Mouse (Mus musculus): ENCODE measurements at regions not wholly inside any gene's neighbourhood (a gene's known extent, or its start where the extent isn't known, plus 50 kb on each side); places are given as distances from the start of the nearest gene placed in this dataset.

GRCm38 (mm10) chr13:6241472-6242123 is 306.4 kb upstream of the Pitrm1 start:
- Histone ChIP-seq H3K4me2 (no peak overlapping the region), H3K4me3 (replicated peaks) (no peak overlapping the region), H3K36me3 (no peaks in the 10 kb centered on the region), H3K9ac (no peak overlapping the region), H3K4me1 (no peaks in the 10 kb centered on the region), H3K9me3 (replicated peaks) (no peaks in the 10 kb centered on the region), H3K27me3 (no peaks in the 10 kb centered on the region), H3K27ac (no peak overlapping the region)
- ATAC-seq (replicated peaks; ENCODE audit: low FRiP score): no peak
- WGBS: 68% methylated on average over 5 of the region's 5 CpGs

GRCm38 (mm10) chr13:6250106-6250505 is 297.8 kb upstream of the Pitrm1 start:
- H3K27ac ChIP-seq: no peak overlapping the region
- no peak overlapping the region for H3K4me3 ChIP-seq (replicated peaks)
- no peaks in the 10 kb centered on the region for H3K9me3 ChIP-seq (replicated peaks)
- no peak for ATAC-seq (replicated peaks; ENCODE audit: low FRiP score)
- no peak overlapping the region for H3K9ac ChIP-seq
- H3K4me2 ChIP-seq: no peak overlapping the region
- no peaks in the 10 kb centered on the region for H3K36me3 ChIP-seq
- H3K4me1 ChIP-seq: no peaks in the 10 kb centered on the region
- 87% methylated on average over 3 of the region's 3 CpGs for WGBS
- no peaks in the 10 kb centered on the region for H3K27me3 ChIP-seq

GRCm38 (mm10) chr13:6251025-6251862 is 296.7 kb upstream of the Pitrm1 start:
- no peak overlapping the region for H3K4me2 ChIP-seq
- peak; percentile 76 for ATAC-seq (replicated peaks; ENCODE audit: low FRiP score)
- H3K36me3 ChIP-seq: no peaks in the 10 kb centered on the region
- H3K4me1 ChIP-seq: no peaks in the 10 kb centered on the region
- no peak overlapping the region for H3K9ac ChIP-seq
- H3K27ac ChIP-seq: no peak overlapping the region
- no peaks in the 10 kb centered on the region for H3K9me3 ChIP-seq (replicated peaks)
- 75% methylated on average over 4 of the region's 4 CpGs for WGBS
- no peak overlapping the region for H3K4me3 ChIP-seq (replicated peaks)
- H3K27me3 ChIP-seq: no peaks in the 10 kb centered on the region

GRCm38 (mm10) chr13:6252100-6252499 is 295.8 kb upstream of the Pitrm1 start:
- 90% methylated on average over 3 of the region's 3 CpGs for WGBS
- ATAC-seq (replicated peaks; ENCODE audit: low FRiP score): no peak
- H3K4me3 ChIP-seq (replicated peaks): no peak overlapping the region

GRCm38 (mm10) chr13:6255303-6255702 is 292.6 kb upstream of the Pitrm1 start:
- Histone ChIP-seq H3K9ac (no peak overlapping the region), H3K4me3 (replicated peaks) (no peak overlapping the region), H3K4me1 (no peaks in the 10 kb centered on the region), H3K9me3 (replicated peaks) (no peaks in the 10 kb centered on the region), H3K36me3 (no peaks in the 10 kb centered on the region), H3K27ac (no peak overlapping the region), H3K4me2 (no peak overlapping the region), H3K27me3 (no peaks in the 10 kb centered on the region)
- WGBS: 91% methylated on average over 5 of the region's 5 CpGs
- ATAC-seq (replicated peaks; ENCODE audit: low FRiP score): no peak

More at GRCm38 (mm10) chr13:6252100-6252499, 295.8 kb upstream of the Pitrm1 start:
- Histone ChIP-seq H3K36me3 (no peaks in the 10 kb centered on the region), H3K4me1 (no peaks in the 10 kb centered on the region), H3K27ac (no peak overlapping the region), H3K27me3 (no peaks in the 10 kb centered on the region), H3K9ac (no peak overlapping the region), H3K9me3 (replicated peaks) (no peaks in the 10 kb centered on the region), H3K4me2 (no peak overlapping the region)

- Histone ChIP-seq H3K4me1 (no peaks in the 10 kb centered on the region), H3K27ac (no peak overlapping the region), H3K4me3 (replicated peaks) (no peak overlapping the region), H3K9me3 (replicated peaks) (no peaks in the 10 kb centered on the region), H3K36me3 (no peaks in the 10 kb centered on the region), H3K4me2 (no peak overlapping the region), H3K27me3 (no peaks in the 10 kb centered on the region), H3K9ac (no peak overlapping the region)
- ATAC-seq (replicated peaks; ENCODE audit: low FRiP score): peak; percentile 64; the same call in 1 of the 2 replicates
Observed at GRCm38 (mm10) chr13:6255728-6256496, 292.0 kb upstream of the Pitrm1 start.

- H3K27ac ChIP-seq: no peak overlapping the region
- 80% methylated on average over 1 of the region's 1 CpGs for WGBS
Observed at GRCm38 (mm10) chr13:6258456-6258855, 289.5 kb upstream of the Pitrm1 start.

GRCm38 (mm10) chr13:6260321-6260865 is 287.6 kb upstream of the Pitrm1 start:
- Histone ChIP-seq H3K4me3 (replicated peaks) (no peak overlapping the region), H3K36me3 (no peaks in the 10 kb centered on the region), H3K4me1 (no peaks in the 10 kb centered on the region), H3K9me3 (replicated peaks) (no peaks in the 10 kb centered on the region), H3K4me2 (no peak overlapping the region), H3K27me3 (no peaks in the 10 kb centered on the region), H3K27ac (no peak overlapping the region), H3K9ac (no peak overlapping the region)
- 72% methylated on average over 3 of the region's 3 CpGs for WGBS
- no peak for ATAC-seq (replicated peaks; ENCODE audit: low FRiP score)

More at GRCm38 (mm10) chr13:6258456-6258855, 289.5 kb upstream of the Pitrm1 start:
- Histone ChIP-seq H3K36me3 (no peaks in the 10 kb centered on the region), H3K4me2 (no peak overlapping the region), H3K9ac (no peak overlapping the region), H3K4me3 (replicated peaks) (no peak overlapping the region), H3K9me3 (replicated peaks) (no peaks in the 10 kb centered on the region), H3K4me1 (no peaks in the 10 kb centered on the region), H3K27me3 (no peaks in the 10 kb centered on the region)
- no peak for ATAC-seq (replicated peaks; ENCODE audit: low FRiP score)

- H3K9me3 ChIP-seq (replicated peaks): no peaks in the 10 kb centered on the region
Observed at GRCm38 (mm10) chr13:6261458-6261857, 286.5 kb upstream of the Pitrm1 start.

GRCm38 (mm10) chr13:6270546-6270945 is 277.4 kb upstream of the Pitrm1 start:
- H3K4me2 ChIP-seq: no peak overlapping the region
- WGBS: 93% methylated on average over 1 of the region's 1 CpGs
- H3K36me3 ChIP-seq: no peaks in the 10 kb centered on the region
- no peaks in the 10 kb centered on the region for H3K4me1 ChIP-seq
- no peaks in the 10 kb centered on the region for H3K9me3 ChIP-seq (replicated peaks)
- no peak overlapping the region for H3K4me3 ChIP-seq (replicated peaks)
- H3K27ac ChIP-seq: no peak overlapping the region
- H3K27me3 ChIP-seq: no peaks in the 10 kb centered on the region
- ATAC-seq (replicated peaks; ENCODE audit: low FRiP score): no peak
- no peak overlapping the region for H3K9ac ChIP-seq

More at GRCm38 (mm10) chr13:6261458-6261857, 286.5 kb upstream of the Pitrm1 start:
- no peak for ATAC-seq (replicated peaks; ENCODE audit: low FRiP score)
- H3K9ac ChIP-seq: no peak overlapping the region
- H3K4me3 ChIP-seq (replicated peaks): no peak overlapping the region
- H3K4me2 ChIP-seq: no peak overlapping the region
- no peaks in the 10 kb centered on the region for H3K4me1 ChIP-seq
- 87% methylated on average over 4 of the region's 4 CpGs for whole genome bisulfite sequencing
- no peaks in the 10 kb centered on the region for H3K36me3 ChIP-seq
- H3K27me3 ChIP-seq: no peaks in the 10 kb centered on the region
- no peak overlapping the region for H3K27ac ChIP-seq

GRCm38 (mm10) chr13:6272932-6273331 is 275.0 kb upstream of the Pitrm1 start:
- H3K4me1 ChIP-seq: no peaks in the 10 kb centered on the region
- H3K4me2 ChIP-seq: no peak overlapping the region
- H3K27ac ChIP-seq: no peak overlapping the region
- ATAC-seq (replicated peaks; ENCODE audit: low FRiP score): no peak
- H3K9me3 ChIP-seq (replicated peaks): no peaks in the 10 kb centered on the region
- 73% methylated on average over 1 of the region's 1 CpGs for WGBS
- no peaks in the 10 kb centered on the region for H3K36me3 ChIP-seq
- no peak overlapping the region for H3K4me3 ChIP-seq (replicated peaks)
- H3K9ac ChIP-seq: no peak overlapping the region
- H3K27me3 ChIP-seq: no peaks in the 10 kb centered on the region

- no peak overlapping the region for H3K9ac ChIP-seq
- H3K27me3 ChIP-seq: no peaks in the 10 kb centered on the region
- no peaks in the 10 kb centered on the region for H3K9me3 ChIP-seq (replicated peaks)
- ATAC-seq (replicated peaks; ENCODE audit: low FRiP score): no peak
- H3K4me2 ChIP-seq: no peak overlapping the region
- no peak overlapping the region for H3K27ac ChIP-seq
- no peak overlapping the region for H3K4me3 ChIP-seq (replicated peaks)
- H3K4me1 ChIP-seq: no peaks in the 10 kb centered on the region
- WGBS: 89% methylated on average over 1 of the region's 1 CpGs
- no peaks in the 10 kb centered on the region for H3K36me3 ChIP-seq
Observed at GRCm38 (mm10) chr13:6280073-6280472, 267.9 kb upstream of the Pitrm1 start.
